Mouse (Mus musculus) heart, embryonic 14.5 days (tissue): ENCODE measurements around the gene Kdelc2. TPM values are rescaled to one million over a fixed set of nuclear protein-coding genes. Genes with fewer than 3 reads are reported as not detected.

Experiments
- ATAC-seq: fragments of 200-750 bp; cut with Nextera tagmentation; 2 replicates; pipeline ENCODE4 v1.8.0; 2017; ENCODE audit warnings: low read depth, moderate TSS enrichment; ENCODE audit not compliant: insufficient number of reproducible peaks, insufficient read depth, low FRiP score
- H3K27ac ChIP-seq, 2 experiments: fragments of 200-500 bp in 1 of 2; fragments of 300-500 bp in 1 of 2; sonication (generic) in 1 of 2; replicated peaks in 1 of 2; 2 replicates each; pipeline ENCODE4 v1.5.1; 2012 to 2014; ENCODE audit warnings: low read depth in 2 of 2, low read length in 2 of 2, control low read depth in 1 of 2, mild to moderate bottlenecking in 1 of 2, mixed read lengths in 1 of 2; ENCODE audit not compliant: control insufficient read depth in 1 of 2, insufficient read depth in 1 of 2
- H3K27me3 ChIP-seq: fragments of 300-500 bp; sonication (generic); 2 replicates; pipeline ENCODE4 v1.6.1; 2014; ENCODE audit warnings: mild to moderate bottlenecking, low read length, control low read depth; ENCODE audit not compliant: control insufficient read depth, insufficient read depth
- H3K36me3 ChIP-seq: fragments of 300-500 bp; sonication (generic); 2 replicates; pipeline ENCODE4 v1.6.1; 2014; ENCODE audit warnings: mild to moderate bottlenecking, control low read depth, low read length, mixed read lengths; ENCODE audit not compliant: control insufficient read depth, insufficient read depth
- H3K4me1 ChIP-seq, 2 experiments: fragments of 200-500 bp in 1 of 2; fragments of 300-500 bp in 1 of 2; sonication (generic) in 1 of 2; 2 replicates each; pipeline ENCODE4 v1.6.1; 2012 to 2014; ENCODE audit warnings: low read length in 2 of 2, control low read depth in 1 of 2, mixed read lengths in 1 of 2; ENCODE audit not compliant: control insufficient read depth in 2 of 2, insufficient read depth in 2 of 2
- H3K4me2 ChIP-seq: fragments of 300-500 bp; sonication (generic); 2 replicates; pipeline ENCODE4 v1.6.1; 2014; ENCODE audit warnings: mild to moderate bottlenecking, low read length
- H3K4me3 ChIP-seq, 2 experiments: fragments of 200-500 bp in 1 of 2; fragments of 300-500 bp in 1 of 2; sonication (generic) in 1 of 2; 2 replicates each; pipeline ENCODE4 v1.5.1; 2012 to 2014; ENCODE audit warnings: low read length in 2 of 2, mild to moderate bottlenecking in 2 of 2, control low read depth in 1 of 2, low read depth in 1 of 2, moderate library complexity in 1 of 2; ENCODE audit not compliant: control insufficient read depth in 1 of 2, insufficient read depth in 1 of 2
- H3K9ac ChIP-seq: fragments of 300-500 bp; sonication (generic); 2 replicates; pipeline ENCODE4 v1.6.1; 2014; ENCODE audit warnings: mild to moderate bottlenecking, low read length
- H3K9me3 ChIP-seq: fragments of 300-500 bp; sonication (generic); 2 replicates; pipeline ENCODE4 v1.6.1; 2016; ENCODE audit warnings: low read length, control low read depth; ENCODE audit not compliant: control insufficient read depth
- WGBS: fragments of 180-500 bp; shearing (Covaris S2); extraction: QIAGEN DNeasy Blood & Tissue Kit; methylation state at CpG from one replicate; pipeline ENCODE4 v1.1.7; 2014; 5-methylcytosine and 5-hydroxymethylcytosine counted together
- polyA plus RNA-seq: library from polyadenylated mRNA; unstranded; fragments of >200 nt; fragmentation: Nextera tagmentation; extraction: Ambion mirVana; gene quantifications from 2 replicates; pipeline ENCODE4 v1.2.1, GENCODE M21; 2014

Kdelc2 gene
- 24.5 and 26.3 TPM in 2 replicates for polyA plus RNA-seq

- peak within 1 kb of the TSS; percentile 85 for H3K4me2 ChIP-seq
- under 1% methylated on average over 56 of the region's 75 CpGs for WGBS
- H3K4me3 ChIP-seq = peak within 1 kb of the TSS; percentile 69 to 86
- H3K9me3 ChIP-seq = no peaks in the 10 kb centered on the region
- H3K27me3 ChIP-seq = no peaks in the 10 kb centered on the region
- peak within 1 kb of the TSS; percentile 84 to 97 for H3K27ac ChIP-seq
- H3K4me1 ChIP-seq = peaks cover 0 to 9% of the 10 kb centered on the region in 2 experiments; a peak in 1 of 4 replicates
- peaks cover 8% of the 10 kb centered on the region; the same call in 1 of the 2 replicates for H3K36me3 ChIP-seq
- ATAC-seq = peak; percentile 91
- H3K9ac ChIP-seq = peak within 1 kb of the TSS; percentile 94
Observed at GRCm38 (mm10) chr9:53383951-53384866, at the start of gene Kdelc2. Gene Kdelc2, plus strand, starts transcription at chr9:53384025.

- 66% methylated on average over 3 of the region's 3 CpGs for WGBS
- no peaks in the 10 kb centered on the region for H3K9me3 ChIP-seq
- no peaks in the 10 kb centered on the region for H3K36me3 ChIP-seq
- H3K4me3 ChIP-seq = no peak overlapping the region
- H3K4me1 ChIP-seq = no peaks in the 10 kb centered on the region
- H3K27me3 ChIP-seq = no peaks in the 10 kb centered on the region
- H3K4me2 ChIP-seq = no peak overlapping the region
- H3K9ac ChIP-seq = no peak overlapping the region
- no peak overlapping the region for H3K27ac ChIP-seq
- no peak for ATAC-seq
Observed at GRCm38 (mm10) chr9:53335131-53335530, 48.7 kb upstream of the Kdelc2 start.

- Histone ChIP-seq H3K36me3 (no peaks in the 10 kb centered on the region), H3K27me3 (0 out of 2 replicates have a peak, but pooled peaks cover 3% of the 10 kb centered on the region), H3K9ac (no peak overlapping the region), H3K4me2 (no peak overlapping the region), H3K4me3 (no peak overlapping the region), H3K27ac (no peak overlapping the region), H3K9me3 (no peaks in the 10 kb centered on the region), H3K4me1 (peaks cover 0 to 4% of the 10 kb centered on the region in 2 experiments)
- WGBS = 72% methylated on average over 7 of the region's 7 CpGs
- ATAC-seq = no peak
Observed at GRCm38 (mm10) chr9:53339603-53340002, 44.2 kb upstream of the Kdelc2 start.

GRCm38 (mm10) chr9:53340328-53340916 is 43.4 kb upstream of the Kdelc2 start:
- Histone ChIP-seq H3K9ac (peak overlapping the region; percentile 52), H3K27me3 (0 out of 2 replicates have a peak, but pooled peaks cover 3% of the 10 kb centered on the region), H3K4me3 (peak overlapping the region; percentile 44 to 47; a peak in 3 of 4 replicates), H3K36me3 (no peaks in the 10 kb centered on the region), H3K27ac (no peak overlapping the region), H3K4me2 (peak overlapping the region; percentile 69), H3K4me1 (peaks cover 0 to 4% of the 10 kb centered on the region in 2 experiments), H3K9me3 (no peaks in the 10 kb centered on the region)
- WGBS = 36% methylated on average over 17 of the region's 17 CpGs
- ATAC-seq = no peak

GRCm38 (mm10) chr9:53340969-53341368 is 42.9 kb upstream of the Kdelc2 start:
- ATAC-seq = no peak
- Histone ChIP-seq H3K36me3 (no peaks in the 10 kb centered on the region), H3K9me3 (no peaks in the 10 kb centered on the region), H3K4me2 (peak overlapping the region; percentile 69), H3K27me3 (0 out of 2 replicates have a peak, but pooled peaks cover 3% of the 10 kb centered on the region), H3K4me3 (peak overlapping the region; percentile 44 to 47), H3K27ac (no peak overlapping the region), H3K4me1 (peaks cover 0 to 4% of the 10 kb centered on the region in 2 experiments), H3K9ac (peak overlapping the region; percentile 52)
- WGBS = 3% methylated on average over 14 of the region's 14 CpGs

GRCm38 (mm10) chr9:53341981-53342380 is 41.8 kb upstream of the Kdelc2 start:
- Histone ChIP-seq H3K4me1 (peaks cover 0 to 4% of the 10 kb centered on the region in 2 experiments), H3K9ac (no peak overlapping the region), H3K27me3 (0 out of 2 replicates have a peak, but pooled peaks cover 3% of the 10 kb centered on the region), H3K4me2 (peak overlapping the region; percentile 69), H3K4me3 (no peak overlapping the region), H3K9me3 (no peaks in the 10 kb centered on the region), H3K27ac (no peak overlapping the region), H3K36me3 (no peaks in the 10 kb centered on the region)
- WGBS = 71% methylated on average over 3 of the region's 3 CpGs
- no peak for ATAC-seq

- no peak overlapping the region for H3K4me3 ChIP-seq
- H3K4me2 ChIP-seq = no peak overlapping the region
- WGBS = 84% methylated on average over 9 of the region's 9 CpGs
- no peaks in the 10 kb centered on the region for H3K36me3 ChIP-seq
- H3K9ac ChIP-seq = no peak overlapping the region
- no peak for ATAC-seq
- no peak overlapping the region for H3K27ac ChIP-seq
- 0 out of 2 replicates have a peak, but pooled peaks cover 3% of the 10 kb centered on the region for H3K27me3 ChIP-seq
- H3K4me1 ChIP-seq = peaks cover 0 to 4% of the 10 kb centered on the region in 2 experiments
- no peaks in the 10 kb centered on the region for H3K9me3 ChIP-seq
Observed at GRCm38 (mm10) chr9:53344646-53345432, 39.0 kb upstream of the Kdelc2 start.
